Mouse (Mus musculus) myocyte (in vitro differentiated cells): ENCODE data around the gene 4921524J17Rik. TPM values are rescaled to one million over a fixed set of nuclear protein-coding genes. Genes with fewer than 3 reads are reported as not detected.

ENCODE experiments used
- H3K27me3 ChIP-seq: one replicate; pipeline ENCODE4 v1.6.1; 2011; ENCODE audit not compliant: control insufficient read depth, insufficient read depth, insufficient read length
- H3K36me3 ChIP-seq: one replicate; pipeline ENCODE4 v1.6.1; 2011; ENCODE audit not compliant: control insufficient read depth, insufficient read depth
- H3K4me2 ChIP-seq: one replicate; pipeline ENCODE4 v1.6.1; 2011; ENCODE audit warnings: low read depth, control low read depth
- H3K4me3 ChIP-seq: one replicate; pipeline ENCODE4 v1.5.1; 2011; ENCODE audit warnings: mild to moderate bottlenecking, control low read depth, moderate library complexity
- H3K79me2 ChIP-seq: one replicate; pipeline ENCODE4 v1.6.1; 2011; ENCODE audit not compliant: control insufficient read depth, insufficient read depth
- H3ac ChIP-seq: one replicate; pipeline ENCODE4 v1.6.1; 2011; ENCODE audit not compliant: control insufficient read depth, insufficient read length
- CEBPB ChIP-seq: IDR thresholded peaks from 2 replicates; pipeline ENCODE4 v1.6.1; 2011; ENCODE audit warnings: mild to moderate bottlenecking, moderate library complexity; ENCODE audit not compliant: poor library complexity, insufficient read depth, severe bottlenecking
- E2F4 ChIP-seq: IDR thresholded peaks from one replicate; pipeline ENCODE4 v1.6.1; 2011; ENCODE audit warnings: mild to moderate bottlenecking, control low read depth, moderate library complexity; ENCODE audit not compliant: insufficient read depth
- MAX ChIP-seq: IDR thresholded peaks from one replicate; pipeline ENCODE4 v1.6.1; 2011; ENCODE audit warnings: low read depth, mild to moderate bottlenecking, control low read depth
- MYOD1 ChIP-seq, 3 experiments: IDR thresholded peaks; one replicate each; pipeline ENCODE4 v1.6.1; 2011; ENCODE audit warnings: control low read depth in 2 of 3, low read depth in 2 of 3, mild to moderate bottlenecking in 2 of 3, moderate library complexity in 1 of 3; ENCODE audit not compliant: insufficient read length in 2 of 3, control insufficient read depth in 1 of 3
- MYOG ChIP-seq, 3 experiments: IDR thresholded peaks; one replicate each; pipeline ENCODE4 v1.6.1; 2011; ENCODE audit warnings: control low read depth in 2 of 3, low read depth in 2 of 3, mild to moderate bottlenecking in 2 of 3; ENCODE audit not compliant: insufficient read length in 2 of 3, control insufficient read depth in 1 of 3, insufficient read depth in 1 of 3
- POLR2A ChIP-seq: IDR thresholded peaks from one replicate; pipeline ENCODE4 v1.6.1; 2011; ENCODE audit warnings: low read depth, mild to moderate bottlenecking, control low read depth, moderate library complexity; ENCODE audit not compliant: insufficient read length
- POLR2AphosphoS2 ChIP-seq: IDR thresholded peaks from one replicate; pipeline ENCODE4 v1.6.1; 2011; ENCODE audit warnings: low read depth, control low read depth; ENCODE audit not compliant: insufficient read length
- REST ChIP-seq: IDR thresholded peaks from one replicate; pipeline ENCODE4 v1.6.1; 2011; ENCODE audit warnings: mild to moderate bottlenecking, control low read depth, moderate library complexity; ENCODE audit not compliant: insufficient read depth, insufficient read length
- SRF ChIP-seq: IDR thresholded peaks from one replicate; pipeline ENCODE4 v1.6.1; 2011; ENCODE audit warnings: low read depth; ENCODE audit not compliant: control insufficient read depth, insufficient read length
- TCF12 ChIP-seq: IDR thresholded peaks from one replicate; pipeline ENCODE4 v1.6.1; 2011; ENCODE audit warnings: mild to moderate bottlenecking, control low read depth; ENCODE audit not compliant: poor library complexity, insufficient read depth, severe bottlenecking
- TCF3 ChIP-seq: IDR thresholded peaks from one replicate; pipeline ENCODE4 v1.6.1; 2011; ENCODE audit warnings: low read depth, control low read depth; ENCODE audit not compliant: insufficient read length
- USF1 ChIP-seq: IDR thresholded peaks from one replicate; pipeline ENCODE4 v1.6.1; 2011; ENCODE audit warnings: low read depth, mild to moderate bottlenecking, control low read depth, moderate library complexity
- polyA plus RNA-seq: library from polyadenylated mRNA; unstranded; fragments of >200 nt; fragmentation: generic; extraction: Trizol; gene quantifications from one replicate; pipeline ENCODE4 v1.2.1, GENCODE M21; 2012; ENCODE audit warnings: missing spikeins

4921524J17Rik gene
- polyA plus RNA-seq, 1 experiment, result 12.3 TPM

- Histone ChIP-seq H3ac (no peak overlapping the region), H3K4me3 (no peak overlapping the region), H3K27me3 (no peaks in the 10 kb centered on the region), H3K4me2 (no peak overlapping the region), H3K36me3 (no peaks in the 10 kb centered on the region), H3K79me2 (no peaks in the 10 kb centered on the region)
- no peak for TF ChIP-seq TCF12
- no peak for TF ChIP-seq REST
- no peak for TF ChIP-seq E2F4
- no peak for TF ChIP-seq POLR2A
- no peak for TF ChIP-seq USF1
- TF ChIP-seq MYOD1 (IDR thresholded peaks at IDR 0.05; ENCODE audit: control insufficient read depth in 1 of 3, insufficient read length in 2 of 3, low read depth in 2 of 3), result no peak
- no peak for TF ChIP-seq SRF
- TF ChIP-seq MAX, result no peak
- TF ChIP-seq TCF3, result no peak
- no peak for TF ChIP-seq CEBPB
- no peak for TF ChIP-seq POLR2AphosphoS2
- TF ChIP-seq MYOG (IDR thresholded peaks at IDR 0.05; ENCODE audit: control insufficient read depth in 1 of 3, insufficient read depth in 1 of 3, insufficient read length in 2 of 3, low read depth in 2 of 3), result no peak
Observed at GRCm38 (mm10) chr8:85364628-85365027, 68.0 kb downstream of the 4921524J17Rik start.

DNA sequence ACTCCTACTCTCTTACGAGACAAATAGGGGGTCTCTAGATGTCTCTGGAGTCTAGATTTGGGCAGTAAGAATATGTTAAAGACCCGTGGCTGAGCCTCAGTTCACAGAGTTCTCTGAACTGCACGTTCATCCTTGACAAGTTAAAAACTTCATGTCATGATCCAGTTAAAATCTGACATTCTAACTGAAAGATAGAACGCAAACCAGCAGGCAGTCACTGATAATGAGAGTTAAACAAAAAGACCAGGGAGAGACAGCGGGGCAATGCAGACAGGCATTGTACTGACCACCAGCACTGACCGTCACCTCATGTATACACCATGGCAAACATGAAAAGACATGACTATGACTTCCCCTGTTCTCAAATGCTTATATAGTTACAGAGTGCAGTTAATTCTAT, 69.2 kb downstream of the 4921524J17Rik start:
- H3K79me2 ChIP-seq, result no peaks in the 10 kb centered on the region
- H3ac ChIP-seq, result no peak overlapping the region
- H3K4me3 ChIP-seq, result no peak overlapping the region
- H3K4me2 ChIP-seq, result no peak overlapping the region
- no peaks in the 10 kb centered on the region for H3K36me3 ChIP-seq
- no peaks in the 10 kb centered on the region for H3K27me3 ChIP-seq
- no peak for TF ChIP-seq MYOD1 (IDR thresholded peaks at IDR 0.05; ENCODE audit: control insufficient read depth in 1 of 3, insufficient read length in 2 of 3, low read depth in 2 of 3)
- no peak for TF ChIP-seq E2F4
- TF ChIP-seq REST, result no peak
- no peak for TF ChIP-seq TCF3
- no peak for TF ChIP-seq MYOG (IDR thresholded peaks at IDR 0.05; ENCODE audit: control insufficient read depth in 1 of 3, insufficient read depth in 1 of 3, insufficient read length in 2 of 3, low read depth in 2 of 3)
- TF ChIP-seq USF1, result no peak

- H3K27me3 ChIP-seq, result no peaks in the 10 kb centered on the region
- no peak for TF ChIP-seq REST
- TF ChIP-seq POLR2AphosphoS2, result no peak
- TF ChIP-seq TCF3, result no peak
- TF ChIP-seq MAX, result no peak
- TF ChIP-seq TCF12, result no peak
- no peak for TF ChIP-seq E2F4
- H3K36me3 ChIP-seq, result no peaks in the 10 kb centered on the region
- no peak overlapping the region for H3K4me2 ChIP-seq
- H3ac ChIP-seq, result no peak overlapping the region
- no peaks in the 10 kb centered on the region for H3K79me2 ChIP-seq
- H3K4me3 ChIP-seq, result no peak overlapping the region
Observed at GRCm38 (mm10) chr8:85362211-85362610, 70.4 kb downstream of the 4921524J17Rik start.

Other genes with a start within 250 kb of the 4921524J17Rik start
- gene Olfr371, start 206.8 kb downstream of the 4921524J17Rik start, polyA plus RNA-seq, result not detected
- 13.2 TPM for gene Orc6, start 133.2 kb downstream of the 4921524J17Rik start, polyA plus RNA-seq
- 52.1 TPM for gene Vps35, start 133.0 kb downstream of the 4921524J17Rik start, polyA plus RNA-seq
- gene Mylk3, start 46.5 kb downstream of the 4921524J17Rik start, polyA plus RNA-seq, result 3.7 TPM
- gene Gpt2, start 59.7 kb upstream of the 4921524J17Rik start, polyA plus RNA-seq, result 156 TPM
- 104 TPM for gene Dnaja2, start 122.5 kb upstream of the 4921524J17Rik start, polyA plus RNA-seq